23 mouse cellular contexts compared by ENCODE assay signal in the genomic region with DNA sequence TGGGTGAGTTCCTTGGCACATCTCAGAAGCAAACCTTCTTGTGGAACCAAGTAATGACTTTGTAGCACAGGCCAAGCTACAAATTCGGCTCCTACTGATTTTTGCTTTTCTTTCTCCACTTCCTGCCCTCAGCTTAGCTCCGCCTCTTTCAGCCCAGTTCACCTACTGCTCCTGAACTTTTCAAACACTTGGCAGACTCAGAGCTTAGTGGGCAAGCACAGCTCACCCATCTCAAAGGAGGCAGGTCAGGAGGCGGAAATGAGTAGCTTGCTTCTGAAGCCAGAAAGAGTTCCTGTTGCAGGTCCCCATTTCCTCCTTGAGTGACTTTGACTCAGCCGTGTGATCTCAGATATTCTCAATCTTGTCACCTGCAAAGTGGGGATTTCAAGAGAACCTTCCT.
DNase-seq lines count a peak whose midpoint lies in the region; ATAC-seq lines count a peak whose summit lies in the region.
"Had no signal": no experiment of that assay in that cellular context is flagged by ENCODE, and none has a peak within 500 bp of the region (broad histone marks: within the 10 kb centered on the region; RNA-seq: fewer than 3 reads in every experiment).

No protein-coding gene starts in this region.

- no peak overlapping the region for H3K4me2 ChIP-seq in kidney, embryonic 16.5 days (replicated peaks; ENCODE audit: low read depth, low read length)
- H3K4me2 ChIP-seq: hindbrain, embryonic 14.5 days; lung, embryonic 15.5 days; midbrain, embryonic 12.5 days; stomach, embryonic 15.5 days had no signal

- H3K4me3 ChIP-seq in kidney, embryonic 16.5 days (ENCODE audit: low read length): no peak overlapping the region
- H3K4me3 ChIP-seq: forebrain, embryonic 10.5 days; layer of hippocampus, adult 2 months; lung, embryonic 15.5 days; midbrain, embryonic 12.5 days; stomach, embryonic 15.5 days had no signal

- peak; percentile 28 for DNase-seq in adrenal gland, adult 2 months
- DNase-seq in adrenal gland, postnatal 25 days: no peak
- peak; percentile 40 for DNase-seq in kidney, adult 11 months
- DNase-seq in adrenal gland, postnatal 36 days: peak; percentile 12 to 23
- peak; percentile 52 for DNase-seq in kidney, postnatal 14 days
- no peak for DNase-seq in left cerebral cortex, postnatal 14 days (ENCODE audit: low spot score in 2 of 2)
- DNase-seq in natural killer cell, adult 2 months (ENCODE audit: low spot score in 2 of 2): no peak
- DNase-seq: cerebellum, adult 11-12 months; cerebellum, postnatal 25 days; forebrain, postnatal 0 days; layer of hippocampus, postnatal 36 days; right cerebral cortex, postnatal 14 days; thymus, adult 2 months had no signal

- peaks cover 28% of the 10 kb centered on the region for H3K27me3 ChIP-seq in kidney, embryonic 16.5 days (ENCODE audit: insufficient read depth, low read length)
- H3K27me3 ChIP-seq: lung, embryonic 15.5 days; stomach, embryonic 15.5 days had no signal

- H3K4me1 ChIP-seq in kidney, embryonic 16.5 days (ENCODE audit: insufficient read depth, low read length): peaks cover 16% of the 10 kb centered on the region
- H3K4me1 ChIP-seq: lung, embryonic 15.5 days; stomach, embryonic 15.5 days had no signal

- intact Hi-C loops in left cerebral cortex, postnatal 14 days (cut with DNase I): no loop called here

- no peak overlapping the region for H3K9ac ChIP-seq in kidney, embryonic 16.5 days (replicated peaks; ENCODE audit: low read length)
- H3K9ac ChIP-seq: forebrain, postnatal 0 days; hindbrain, embryonic 14.5 days; liver, embryonic 14.5 days; lung, embryonic 15.5 days; midbrain, embryonic 12.5 days; stomach, embryonic 15.5 days had no signal

- ATAC-seq in kidney, embryonic 16.5 days (ENCODE audit: low FRiP score, low TSS enrichment): no peak
- ATAC-seq: activated CD4-positive, CD25-positive, alpha-beta regulatory T cell, adult 4 months; forebrain, postnatal 0 days had no signal

- WGBS in kidney, embryonic 16.5 days: 71% methylated on average over 4 of the region's 4 CpGs

- no peaks in the 10 kb centered on the region for H3K36me3 ChIP-seq in kidney, embryonic 16.5 days (ENCODE audit: insufficient read depth, low read length)
- H3K36me3 ChIP-seq: forebrain, embryonic 10.5 days; G1E; lung, embryonic 15.5 days; midbrain, embryonic 12.5 days; stomach, embryonic 15.5 days had no signal

- H3K9me3 ChIP-seq in kidney, embryonic 16.5 days (ENCODE audit: low read length): no peaks in the 10 kb centered on the region
- H3K9me3 ChIP-seq: forebrain, embryonic 10.5 days; lung, embryonic 15.5 days; midbrain, embryonic 12.5 days; stomach, embryonic 15.5 days had no signal

- no peak overlapping the region for H3K27ac ChIP-seq in kidney, embryonic 16.5 days (ENCODE audit: low read length)
- H3K27ac ChIP-seq: forebrain, embryonic 10.5 days; hindbrain, embryonic 14.5 days; layer of hippocampus, adult 2 months; liver, embryonic 14.5 days; lung, embryonic 15.5 days; midbrain, embryonic 12.5 days; stomach, embryonic 15.5 days had no signal

Comparison
In these comparisons a context has a peak if more than half of its experiments do, and no peak if none do; other contexts are left out.
1. DNase-seq: peak in adrenal gland, adult 2 months (single experiment), kidney, adult 11 months (single experiment), adrenal gland, postnatal 36 days (2 of 2) and kidney, postnatal 14 days (single experiment); none in adrenal gland, postnatal 25 days (single experiment), left cerebral cortex, postnatal 14 days (0 of 2) and natural killer cell, adult 2 months (0 of 2).